Mouse (Mus musculus) bone marrow macrophage, adult 2 months (primary cell): ENCODE results near the gene Stk32c.

Source experiments
- CTCF ChIP-seq: IDR thresholded peaks from 2 replicates; pipeline ENCODE4 v1.5.1; 2012; ENCODE audit warnings: low read depth, mild to moderate bottlenecking, low read length, moderate library complexity
- POLR2A ChIP-seq: IDR thresholded peaks from 2 replicates; pipeline ENCODE4 v1.6.1; 2012; ENCODE audit warnings: mild to moderate bottlenecking, low read depth, low read length, borderline replicate concordance

- TF ChIP-seq CTCF: no peak
- TF ChIP-seq POLR2A: no peak
Observed at GRCm38 (mm10) chr7:139169143-139169542, 44.0 kb downstream of the Stk32c start.
